Comparison of ENCODE assay signal across 10 mouse cellular contexts in the genomic region with DNA sequence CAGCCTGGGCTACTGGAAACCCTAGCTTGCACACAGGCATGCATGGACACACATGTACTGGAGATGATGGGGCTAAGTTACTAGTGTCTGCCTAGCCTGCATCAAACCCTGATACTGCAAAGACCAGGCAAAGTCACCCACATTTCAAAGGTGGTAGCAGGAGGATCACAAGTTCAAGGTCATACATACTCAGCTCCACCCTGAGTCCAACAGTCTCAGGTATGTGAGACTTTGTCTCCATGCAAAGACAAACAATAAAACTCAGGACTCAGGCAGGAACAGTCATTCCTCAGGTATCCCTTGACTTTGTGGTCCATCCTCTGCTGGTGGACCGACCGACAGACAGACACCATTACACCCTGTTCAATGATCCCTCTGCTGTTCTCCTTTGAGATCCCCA. TPM values are rescaled to one million over a fixed set of nuclear protein-coding genes. Genes with fewer than 3 reads are reported as not detected.
DNase-seq lines count a peak whose midpoint lies in the region; ATAC-seq and TF ChIP-seq lines count a peak whose summit lies in the region.
"Had no signal": no experiment of that assay in that cellular context is flagged by ENCODE, and none has a peak within 500 bp of the region (broad histone marks: within the 10 kb centered on the region; RNA-seq: fewer than 3 reads in every experiment).

No protein-coding gene starts in this region.

- no peak for TF ChIP-seq POLR2A in heart, adult 2 months (IDR thresholded peaks at IDR 0.05; ENCODE audit: insufficient read depth, low read depth, low read length)
- TF ChIP-seq POLR2A in testis, adult 2 months (IDR thresholded peaks at IDR 0.05; ENCODE audit: control insufficient read depth, low read depth, low read length): no peak

- H3K9ac ChIP-seq in heart, adult 2 months (ENCODE audit: low read depth, low read length): peak overlapping the region; percentile 6; the same call in 1 of the 2 replicates
- H3K9ac ChIP-seq in limb, embryonic 13.5 days: peak overlapping the region; percentile 58; the same call in 1 of the 2 replicates
- peak overlapping the region; percentile 62 for H3K9ac ChIP-seq in stomach, embryonic 16.5 days (ENCODE audit: low read length)

- no peak overlapping the region for H3K4me3 ChIP-seq in heart, adult 2 months
- no peak overlapping the region for H3K4me3 ChIP-seq in testis, adult 2 months (ENCODE audit: control insufficient read depth, low read depth, low read length)
- H3K4me3 ChIP-seq in limb, embryonic 13.5 days: peak overlapping the region; percentile 38
- H3K4me3 ChIP-seq in stomach, embryonic 16.5 days (replicated peaks; ENCODE audit: low read length): peak overlapping the region; percentile 32

- 25% methylated on average over 2 of the region's 2 CpGs for WGBS in heart, adult 2 months
- 47% methylated on average over 2 of the region's 2 CpGs for WGBS in limb, embryonic 13.5 days
- 38% methylated on average over 2 of the region's 2 CpGs for WGBS in stomach, embryonic 16.5 days

- H3K36me3 ChIP-seq in heart, adult 2 months (ENCODE audit: control insufficient read depth, insufficient read depth, low read length): no peaks in the 10 kb centered on the region
- no peaks in the 10 kb centered on the region for H3K36me3 ChIP-seq in testis, adult 2 months (ENCODE audit: control insufficient read depth, insufficient read depth, low read length)
- no peaks in the 10 kb centered on the region for H3K36me3 ChIP-seq in limb, embryonic 13.5 days
- H3K36me3 ChIP-seq in stomach, embryonic 16.5 days (ENCODE audit: control insufficient read depth, insufficient read depth, low read length): no peaks in the 10 kb centered on the region

- H3K9me3 ChIP-seq in limb, embryonic 13.5 days: no peaks in the 10 kb centered on the region
- H3K9me3 ChIP-seq in stomach, embryonic 16.5 days (replicated peaks; ENCODE audit: control insufficient read depth, low read length): no peaks in the 10 kb centered on the region

- peak overlapping the region; percentile 75 for H3K4me2 ChIP-seq in limb, embryonic 13.5 days (replicated peaks)
- peak overlapping the region; percentile 69 for H3K4me2 ChIP-seq in stomach, embryonic 16.5 days (ENCODE audit: low read depth, low read length)

- peak overlapping the region; percentile 100 for H3K27ac ChIP-seq in heart, adult 2 months
- H3K27ac ChIP-seq in testis, adult 2 months (ENCODE audit: control insufficient read depth, insufficient read depth, low read depth, low read length): peak overlapping the region; percentile 90
- 0 out of 2 replicates have a peak overlapping the region, but pooled peaks have one; percentile 44 for H3K27ac ChIP-seq in limb, embryonic 13.5 days
- H3K27ac ChIP-seq in stomach, embryonic 16.5 days (ENCODE audit: low read length): peak overlapping the region; percentile 93

- no peak for ATAC-seq in limb, embryonic 13.5 days (ENCODE audit: low FRiP score, low read depth)
- peak; percentile 8; the same call in 1 of the 2 replicates for ATAC-seq in stomach, embryonic 16.5 days (ENCODE audit: insufficient read depth, low FRiP score)

- TF ChIP-seq EP300 in heart, adult 2 months (IDR thresholded peaks at IDR 0.05; ENCODE audit: insufficient read depth, low read depth, low read length): no peak

- H3K4me1 ChIP-seq in heart, adult 2 months (ENCODE audit: control insufficient read depth, insufficient read depth, low read length): peaks cover 35% of the 10 kb centered on the region
- H3K4me1 ChIP-seq in testis, adult 2 months (ENCODE audit: control insufficient read depth, insufficient read depth, low read length): peaks cover 17% of the 10 kb centered on the region
- peaks cover 62% of the 10 kb centered on the region for H3K4me1 ChIP-seq in limb, embryonic 13.5 days
- peaks cover 51% of the 10 kb centered on the region for H3K4me1 ChIP-seq in stomach, embryonic 16.5 days (ENCODE audit: control insufficient read depth, insufficient read depth, low read length)

- no peaks in the 10 kb centered on the region for H3K79me2 ChIP-seq in heart, adult 2 months (replicated peaks; ENCODE audit: control insufficient read depth, insufficient read depth, low read length)

- no peak for DNase-seq in heart, adult 2 months
- DNase-seq in heart, adult 8-10 months (ENCODE audit: low spot score): no peak
- DNase-seq in testis, postnatal 14 days (ENCODE audit: low spot score): no peak
- no peak for DNase-seq in cerebellum, postnatal 14 days
- no peak for DNase-seq in cerebellum, adult 9-11 months

- no peak for TF ChIP-seq CTCF in heart, adult 2 months (IDR thresholded peaks at IDR 0.05)
- no peak for TF ChIP-seq CTCF in testis, adult 2 months (IDR thresholded peaks at IDR 0.05; ENCODE audit: control insufficient read depth, insufficient read depth, insufficient replicate concordance, low read depth, low read length)

- intact Hi-C loops in heart, adult 2 months (cut with DNase I): loop anchor here (2.0 to 10.0 kb wide), 3 partner anchors 34 to 352 kb away; no protein-coding TSS in a partner anchor

- H3K27me3 ChIP-seq in heart, adult 2 months (ENCODE audit: control insufficient read depth, insufficient read depth, low read length): no peaks in the 10 kb centered on the region
- no peaks in the 10 kb centered on the region; the same call in 1 of the 2 replicates for H3K27me3 ChIP-seq in testis, adult 2 months (ENCODE audit: control insufficient read depth, insufficient read depth, low read length)
- H3K27me3 ChIP-seq in limb, embryonic 13.5 days: peaks cover 14% of the 10 kb centered on the region; the same call in 1 of the 2 replicates
- no peaks in the 10 kb centered on the region for H3K27me3 ChIP-seq in stomach, embryonic 16.5 days (ENCODE audit: control insufficient read depth, insufficient read depth, low read length)

RNA-seq across cellular contexts. Expression of a gene that starts 7.4 kb away (rescaled TPM):
- total RNA-seq in heart, adult 2 months (2021): 10 to 100 TPM; 15.2 to 19.7 TPM
- polyA plus RNA-seq in heart, adult 2 months (2012; rRNA removed): 20.5 and 28.6 TPM in 2 replicates
- total RNA-seq in heart, adult 8-10 months (2022): 10 to 100 TPM; 15.7 to 20.1 (median 17.2) TPM
- polyA plus RNA-seq in testis, adult 2 months (2012; rRNA removed): 3.4 TPM in 2 replicates
- 9.7 and 10.1 TPM in 2 replicates for polyA plus RNA-seq in limb, embryonic 13.5 days (2015; fragmentation: Nextera tagmentation; extraction: Ambion mirVana)
- 25.8 and 29.4 TPM in 2 replicates for polyA plus RNA-seq in stomach, embryonic 16.5 days (2015; fragmentation: Nextera tagmentation; extraction: Ambion mirVana)

RNA-seq across cellular contexts. Expression of a gene that starts 10.6 kb away (rescaled TPM):
- total RNA-seq in heart, adult 2 months (2021): under 1 TPM in 1 of 2 experiments, not detected in 1; 0.47 TPM
- polyA plus RNA-seq in heart, adult 2 months (2012; rRNA removed): 1.4 and 1.8 TPM in 2 replicates
- under 1 TPM; 0.40 to 0.60 (median 0.45) TPM for total RNA-seq in heart, adult 8-10 months (2022)
- polyA plus RNA-seq in testis, adult 2 months (2012; rRNA removed): not detected in 2 replicates
- polyA plus RNA-seq in limb, embryonic 13.5 days (2015; fragmentation: Nextera tagmentation; extraction: Ambion mirVana): 0.22 TPM in 1 of 2 replicates, not detected in the other
- 0.51 TPM in 1 of 2 replicates, not detected in the other for polyA plus RNA-seq in stomach, embryonic 16.5 days (2015; fragmentation: Nextera tagmentation; extraction: Ambion mirVana)
- total RNA-seq: left cerebral cortex, postnatal 4 days had no signal

RNA-seq across cellular contexts. Expression of a gene that starts 41.8 kb away (rescaled TPM):
- total RNA-seq in heart, adult 2 months (2021): not detected
- 0.12 and 0.21 TPM in 2 replicates for polyA plus RNA-seq in heart, adult 2 months (2012; rRNA removed)
- under 1 TPM in 1 of 4 experiments, not detected in 3; 0.16 TPM for total RNA-seq in heart, adult 8-10 months (2022)
- 0.23 and 0.27 TPM in 2 replicates for polyA plus RNA-seq in testis, adult 2 months (2012; rRNA removed)
- not detected in 2 replicates for polyA plus RNA-seq in limb, embryonic 13.5 days (2015; fragmentation: Nextera tagmentation; extraction: Ambion mirVana)
- 0.15 TPM in 1 of 2 replicates, not detected in the other for polyA plus RNA-seq in stomach, embryonic 16.5 days (2015; fragmentation: Nextera tagmentation; extraction: Ambion mirVana)
- total RNA-seq: common myeloid progenitor, adult 5-6 weeks; left cerebral cortex, postnatal 4 days had no signal

RNA-seq across cellular contexts. Expression of a gene that starts 55.3 kb away (rescaled TPM):
- 1 to 10 TPM; 6.8 TPM for total RNA-seq in heart, adult 2 months (2021)
- 1.9 and 3.0 TPM in 2 replicates for polyA plus RNA-seq in heart, adult 2 months (2012; rRNA removed)
- 1 to 10 TPM; 6.4 to 9.5 (median 7.3) TPM for total RNA-seq in heart, adult 8-10 months (2022)
- polyA plus RNA-seq in testis, adult 2 months (2012; rRNA removed): 3.0 and 3.2 TPM in 2 replicates
- polyA plus RNA-seq in limb, embryonic 13.5 days (2015; fragmentation: Nextera tagmentation; extraction: Ambion mirVana): 30.4 TPM in 2 replicates
- polyA plus RNA-seq in stomach, embryonic 16.5 days (2015; fragmentation: Nextera tagmentation; extraction: Ambion mirVana): 25.2 and 27.8 TPM in 2 replicates

Comparison
In these comparisons a context has a peak if more than half of its experiments do, and no peak if none do; other contexts are left out.
1. H3K27ac ChIP-seq: peak in every context shown above with its lines; median percentile 100 in heart, adult 2 months; 93 in stomach, embryonic 16.5 days; 90 in testis, adult 2 months; 44 in limb, embryonic 13.5 days.
2. H3K4me3 ChIP-seq: peak in limb, embryonic 13.5 days (single experiment) and stomach, embryonic 16.5 days (single experiment); none in heart, adult 2 months (single experiment) and testis, adult 2 months (single experiment).
3. H3K9ac ChIP-seq: peak in every context shown above with its lines; median percentile 62 in stomach, embryonic 16.5 days; 58 in limb, embryonic 13.5 days; 6 in heart, adult 2 months.